Mouse (Mus musculus) hindbrain, embryonic 11.5 days (tissue): ENCODE results near the gene Tmem19. TPM values are rescaled to one million over a fixed set of nuclear protein-coding genes. Genes with fewer than 3 reads are reported as not detected.
A peak's percentile ranks its signal among the peaks of the same experiment; 100 is the strongest.

Source experiments
- ATAC-seq: fragments of 200-750 bp; cut with Nextera tagmentation; 2 replicates; pipeline ENCODE4 v1.8.0; 2017; ENCODE audit warnings: mild to moderate bottlenecking, moderate TSS enrichment, moderate library complexity; ENCODE audit not compliant: low FRiP score
- DNase-seq: peaks from one replicate; pipeline ENCODE4 v3.0.0-alpha.2; 2015; ENCODE audit warnings: low spot score
- H3K27ac ChIP-seq: fragments of 300-500 bp; sonication (generic); 2 replicates; pipeline ENCODE4 v1.5.1; 2014; ENCODE audit warnings: mild to moderate bottlenecking, low read depth, low read length
- H3K27me3 ChIP-seq: fragments of 300-500 bp; sonication (generic); 2 replicates; pipeline ENCODE4 v1.6.1; 2014; ENCODE audit warnings: mild to moderate bottlenecking, low read length, moderate library complexity, mixed read lengths; ENCODE audit not compliant: control insufficient read depth, insufficient read depth
- H3K36me3 ChIP-seq: fragments of 300-500 bp; sonication (generic); 2 replicates; pipeline ENCODE4 v1.6.1; 2014; ENCODE audit warnings: mild to moderate bottlenecking, low read length, moderate library complexity, mixed read lengths; ENCODE audit not compliant: control insufficient read depth, insufficient read depth
- H3K4me1 ChIP-seq: fragments of 300-500 bp; sonication (generic); replicated peaks from 2 replicates; pipeline ENCODE4 v1.6.1; 2014; ENCODE audit warnings: low read length, mixed read lengths; ENCODE audit not compliant: control insufficient read depth, insufficient read depth
- H3K4me2 ChIP-seq: fragments of 300-500 bp; sonication (generic); replicated peaks from 2 replicates; pipeline ENCODE4 v1.6.1; 2014; ENCODE audit warnings: mild to moderate bottlenecking, low read depth, low read length
- H3K4me3 ChIP-seq: fragments of 300-500 bp; sonication (generic); 2 replicates; pipeline ENCODE4 v1.5.1; 2014; ENCODE audit warnings: low read depth, low read length
- H3K9ac ChIP-seq: fragments of 300-500 bp; sonication (generic); 2 replicates; pipeline ENCODE4 v1.6.1; 2014; ENCODE audit warnings: low read depth, low read length
- H3K9me3 ChIP-seq: fragments of 300-500 bp; sonication (generic); 2 replicates; pipeline ENCODE4 v1.6.1; 2016; ENCODE audit warnings: low read length; ENCODE audit not compliant: control insufficient read depth
- WGBS: fragments of 180-500 bp; shearing (Covaris S2); extraction: QIAGEN DNeasy Blood & Tissue Kit; methylation state at CpG from one replicate; pipeline ENCODE4 v1.1.7; 2014; 5-methylcytosine and 5-hydroxymethylcytosine counted together
- polyA plus RNA-seq: library from polyadenylated mRNA; unstranded; fragments of >200 nt; fragmentation: Nextera tagmentation; extraction: Ambion mirVana; gene quantifications from 2 replicates; pipeline ENCODE4 v1.2.1, GENCODE M21; 2014

Tmem19 gene
- polyA plus RNA-seq, 1 experiment from 2014 or later, result 35.7 TPM

DNA sequence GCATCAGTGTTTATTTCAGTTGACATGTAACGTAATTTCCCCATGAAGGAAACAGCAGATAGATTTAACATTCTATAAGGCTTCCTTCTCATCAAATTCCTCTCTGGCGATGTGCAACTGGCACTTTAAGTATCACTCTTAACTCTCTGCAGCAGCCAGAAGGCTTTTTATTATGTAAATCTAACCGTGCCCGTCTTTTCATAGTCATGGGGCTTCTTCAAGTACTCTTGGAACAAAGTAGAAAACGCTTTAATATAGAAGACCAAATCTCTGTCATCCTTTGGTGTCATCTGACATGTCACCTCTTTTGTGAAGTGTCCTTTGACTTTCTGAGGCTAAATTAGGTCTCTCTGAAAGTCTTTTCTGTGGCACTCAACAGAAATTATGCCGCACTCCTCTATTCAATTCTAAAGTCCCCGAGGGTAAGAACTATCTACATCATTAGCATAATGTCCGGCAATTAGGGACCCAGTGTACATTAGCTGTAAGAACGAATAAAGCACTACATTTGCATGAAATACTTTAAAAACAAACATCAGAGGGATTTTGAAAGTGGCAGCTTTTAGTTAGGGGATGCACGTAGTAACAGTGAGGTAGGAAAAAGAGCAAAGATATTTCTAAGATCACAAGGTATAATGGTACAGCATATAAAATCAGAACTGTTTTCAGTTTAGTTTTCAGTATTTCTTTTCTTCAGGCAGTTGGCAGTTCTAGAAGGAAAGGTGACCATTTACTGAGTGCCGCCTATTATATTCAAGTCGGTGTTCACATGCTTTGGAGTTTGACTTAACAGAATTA, 20.7 kb upstream of the Tmem19 start:
- H3K4me1 ChIP-seq, result no peaks in the 10 kb centered on the region
- H3K27me3 ChIP-seq, result no peaks in the 10 kb centered on the region
- H3K36me3 ChIP-seq, result no peaks in the 10 kb centered on the region
- peak overlapping the region; percentile 99 for H3K27ac ChIP-seq
- 26% methylated on average over 12 of the region's 12 CpGs for WGBS
- no peaks in the 10 kb centered on the region for H3K9me3 ChIP-seq
- no peak for ATAC-seq
- peak; percentile 50 for DNase-seq
- H3K9ac ChIP-seq, result peak overlapping the region; percentile 66
- peak overlapping the region; percentile 84 for H3K4me3 ChIP-seq
- H3K4me2 ChIP-seq, result peak overlapping the region; percentile 38

DNA sequence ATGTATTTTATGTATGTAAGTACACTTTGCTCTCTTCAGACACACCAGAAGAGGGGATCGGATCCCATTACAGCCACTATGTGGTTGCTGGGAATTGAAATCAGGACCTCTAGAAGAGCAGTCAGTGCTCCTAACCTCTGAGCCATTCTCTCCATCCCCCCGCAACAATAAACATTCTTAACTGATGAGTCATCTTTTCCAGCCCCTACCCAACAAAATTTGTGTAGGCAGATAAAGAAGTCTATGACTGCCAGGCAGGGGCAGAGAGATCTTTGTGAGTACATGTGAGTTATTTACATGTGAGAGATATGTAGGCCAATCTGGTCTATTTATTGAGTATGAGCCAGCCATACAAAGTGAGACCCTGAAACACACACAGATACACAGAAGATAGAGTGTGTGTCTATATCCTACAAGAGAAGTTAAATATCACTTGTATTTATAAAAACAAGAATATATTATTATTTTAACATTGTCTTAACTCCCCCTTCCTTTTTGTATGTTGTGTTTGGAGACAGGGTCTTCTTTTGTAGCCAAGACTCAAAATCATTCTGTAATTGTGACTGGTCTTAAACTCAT, 19.3 kb upstream of the Tmem19 start:
- no peaks in the 10 kb centered on the region for H3K27me3 ChIP-seq
- no peak overlapping the region for H3K27ac ChIP-seq
- no peak for ATAC-seq
- no peaks in the 10 kb centered on the region for H3K36me3 ChIP-seq
- 85% methylated on average over 2 of the region's 2 CpGs for WGBS
- no peak for DNase-seq
- H3K4me2 ChIP-seq, result no peak overlapping the region
- H3K9me3 ChIP-seq, result no peaks in the 10 kb centered on the region
- no peak overlapping the region for H3K4me3 ChIP-seq
- H3K9ac ChIP-seq, result no peak overlapping the region
- no peaks in the 10 kb centered on the region for H3K4me1 ChIP-seq

DNA sequence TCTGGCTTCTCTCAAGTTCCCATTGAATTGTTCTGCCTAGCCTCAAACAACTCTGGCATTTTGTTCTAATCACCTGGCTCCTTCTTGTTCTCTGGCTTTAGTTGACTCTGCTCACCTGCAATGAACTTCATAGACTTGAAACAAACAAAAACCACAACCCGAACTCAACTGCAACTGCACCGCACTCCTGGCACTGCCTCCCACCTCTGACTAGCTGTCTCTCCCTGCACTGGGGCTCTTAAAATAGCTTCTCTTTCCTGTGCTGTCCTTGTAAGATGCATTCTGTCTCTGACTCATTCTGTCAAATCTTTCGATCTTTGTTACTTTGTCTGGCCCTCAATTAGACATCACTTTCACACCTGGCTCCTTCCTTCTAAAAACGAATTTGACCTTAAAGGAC, 850 bp upstream of the Tmem19 start:
- H3K4me3 ChIP-seq, result no peak overlapping the region
- H3K4me1 ChIP-seq, result no peaks in the 10 kb centered on the region
- peak overlapping the region; percentile 70 for H3K4me2 ChIP-seq
- no peak for ATAC-seq
- no peaks in the 10 kb centered on the region for H3K36me3 ChIP-seq
- no peak overlapping the region for H3K27ac ChIP-seq
- no peaks in the 10 kb centered on the region for H3K27me3 ChIP-seq
- H3K9me3 ChIP-seq, result no peaks in the 10 kb centered on the region
- no peak for DNase-seq
- WGBS, result 90% methylated on average over 4 of the region's 4 CpGs
- peak overlapping the region; percentile 58 for H3K9ac ChIP-seq

DNA sequence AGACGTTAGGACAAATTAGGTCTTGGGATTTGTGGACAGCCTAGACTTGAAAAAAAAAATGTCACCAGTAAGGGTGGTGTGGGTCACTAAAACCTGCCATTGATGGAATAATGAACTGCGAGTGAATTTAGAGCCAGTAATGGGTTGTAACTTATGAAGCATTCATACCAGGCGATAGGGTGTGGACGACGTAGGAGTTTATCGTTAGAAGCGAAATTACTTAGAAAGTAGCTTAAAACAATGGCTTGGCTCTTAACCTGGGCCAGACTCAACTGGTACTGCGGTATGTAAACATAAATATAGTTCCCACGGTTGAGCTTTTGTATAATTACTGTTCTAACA, 293 bp upstream of the Tmem19 start:
- no peaks in the 10 kb centered on the region for H3K9me3 ChIP-seq
- WGBS, result 6% methylated on average over 9 of the region's 9 CpGs
- no peaks in the 10 kb centered on the region for H3K36me3 ChIP-seq
- H3K27ac ChIP-seq, result peak overlapping the region; percentile 94
- ATAC-seq (peak; percentile 31; the same call in 1 of the 2 replicates), DNase-seq (no peak)
- peak overlapping the region; percentile 70 for H3K4me2 ChIP-seq
- H3K27me3 ChIP-seq, result no peaks in the 10 kb centered on the region
- H3K4me1 ChIP-seq, result no peaks in the 10 kb centered on the region
- peak overlapping the region; percentile 58 for H3K9ac ChIP-seq
- peak overlapping the region; percentile 50 for H3K4me3 ChIP-seq

DNA sequence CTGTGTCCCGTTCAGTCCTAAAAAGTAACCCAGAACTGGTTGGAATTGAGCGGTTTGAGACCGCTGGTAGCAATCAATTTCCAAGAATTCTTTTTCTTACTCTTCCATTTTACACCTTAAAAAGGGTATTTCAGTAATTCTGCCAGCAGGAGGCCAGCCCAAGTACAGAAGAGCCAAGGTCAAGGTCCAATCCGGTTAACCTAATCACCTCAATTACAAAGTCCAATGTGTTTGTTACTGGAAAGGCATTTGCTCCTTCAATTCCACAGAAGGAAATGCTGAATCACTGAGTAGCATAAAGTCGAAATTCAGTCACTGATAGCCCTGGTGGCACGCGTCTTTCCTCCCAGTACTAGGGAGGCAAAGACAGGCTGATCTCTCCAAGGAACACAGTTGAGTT, 3.2 kb downstream of the Tmem19 start:
- 0 out of 2 replicates have a peak, but pooled peaks cover 3% of the 10 kb centered on the region for H3K36me3 ChIP-seq
- no peaks in the 10 kb centered on the region for H3K9me3 ChIP-seq
- DNase-seq (no peak), ATAC-seq (no peak)
- WGBS, result 95% methylated on average over 7 of the region's 7 CpGs
- H3K4me1 ChIP-seq, result no peaks in the 10 kb centered on the region
- no peak overlapping the region for H3K9ac ChIP-seq
- H3K27ac ChIP-seq, result no peak overlapping the region
- no peak overlapping the region for H3K4me3 ChIP-seq
- no peaks in the 10 kb centered on the region for H3K27me3 ChIP-seq
- H3K4me2 ChIP-seq, result no peak overlapping the region

DNA sequence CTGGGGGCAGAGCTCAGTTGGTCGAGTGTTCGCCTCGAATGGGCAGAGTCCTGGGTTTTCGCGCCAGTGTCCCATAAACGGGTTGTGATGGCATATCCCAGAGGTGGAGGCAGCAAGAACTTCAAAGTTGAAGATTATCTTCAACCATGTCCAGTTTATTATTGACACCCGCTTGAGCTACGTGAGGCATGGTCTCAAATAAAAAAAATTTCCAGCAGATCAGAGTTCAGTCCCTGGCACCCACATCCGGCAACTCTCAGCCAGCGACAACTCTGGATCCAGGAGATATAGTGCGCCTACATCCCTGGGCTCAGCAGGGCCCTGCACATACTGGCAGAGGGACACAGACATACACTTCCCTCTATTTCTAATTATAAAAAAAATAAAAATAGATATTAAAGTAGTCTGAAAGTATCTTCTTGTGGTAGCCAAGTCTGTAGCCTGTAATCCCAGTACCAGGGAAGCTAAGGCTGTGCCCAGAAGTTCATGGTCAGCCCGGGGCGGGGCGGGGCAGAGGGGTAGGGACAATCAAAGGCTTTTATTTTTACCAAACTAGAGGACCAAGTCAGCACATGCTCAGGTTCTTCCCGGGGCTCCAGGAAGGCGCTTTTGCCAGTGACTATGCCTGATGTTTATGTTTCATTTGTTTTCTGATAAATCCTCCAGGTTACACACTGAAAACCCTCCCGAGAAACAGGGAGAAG, 3.9 kb downstream of the Tmem19 start:
- 94% methylated on average over 17 of the region's 17 CpGs for WGBS
- no peak for DNase-seq
- H3K9ac ChIP-seq, result no peak overlapping the region
- 0 out of 2 replicates have a peak, but pooled peaks cover 3% of the 10 kb centered on the region for H3K36me3 ChIP-seq
- ATAC-seq, result no peak
- H3K4me3 ChIP-seq, result no peak overlapping the region
- no peaks in the 10 kb centered on the region for H3K9me3 ChIP-seq
- no peaks in the 10 kb centered on the region for H3K27me3 ChIP-seq
- H3K27ac ChIP-seq, result no peak overlapping the region
- H3K4me1 ChIP-seq, result no peaks in the 10 kb centered on the region
- no peak overlapping the region for H3K4me2 ChIP-seq

DNA sequence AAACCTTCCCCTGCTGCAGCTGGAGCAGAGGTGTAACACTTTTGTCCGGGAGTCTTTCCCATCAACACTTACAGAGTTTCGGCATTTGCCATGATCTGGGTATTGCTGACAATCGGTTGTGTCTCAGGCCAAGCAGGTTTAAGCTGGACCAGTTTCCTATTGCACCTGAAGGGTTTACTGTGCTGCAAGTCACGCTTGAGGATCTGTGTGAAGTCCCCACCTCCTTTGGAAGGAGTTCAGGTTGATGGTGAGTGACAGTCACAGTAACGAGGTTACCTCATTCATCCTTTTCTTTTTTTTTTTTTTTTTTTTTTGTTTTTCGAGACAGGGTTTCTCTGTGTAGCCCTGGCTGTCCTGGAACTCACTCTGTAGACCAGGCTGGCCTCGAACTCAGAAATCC, 6.2 kb downstream of the Tmem19 start:
- Histone ChIP-seq H3K4me2 (no peak overlapping the region), H3K27ac (no peak overlapping the region), H3K9ac (no peak overlapping the region), H3K9me3 (no peaks in the 10 kb centered on the region), H3K4me3 (no peak overlapping the region), H3K27me3 (no peaks in the 10 kb centered on the region), H3K36me3 (0 out of 2 replicates have a peak, but pooled peaks cover 3% of the 10 kb centered on the region), H3K4me1 (no peaks in the 10 kb centered on the region)
- no peak for DNase-seq
- no peak for ATAC-seq
- WGBS, result 88% methylated on average over 5 of the region's 7 CpGs

DNA sequence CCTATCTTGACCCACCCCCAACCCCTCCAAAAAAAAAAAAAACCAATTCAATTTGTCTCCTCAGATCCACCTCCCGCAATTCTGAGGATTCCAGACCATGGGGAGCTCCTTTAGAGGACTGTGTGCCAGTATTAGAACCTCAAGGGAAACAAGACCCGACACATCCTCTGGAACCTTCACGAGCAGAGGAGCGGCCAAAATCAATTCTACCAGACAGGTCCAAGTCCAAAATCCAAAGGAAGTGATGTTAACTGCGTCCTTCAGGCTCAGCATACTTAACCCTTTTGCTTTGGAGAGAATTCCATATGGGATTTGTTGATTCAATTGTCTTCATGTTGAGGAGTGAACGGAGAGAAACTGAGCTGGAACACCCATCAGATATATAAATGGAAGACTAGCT, 7.3 kb downstream of the Tmem19 start:
- no peak overlapping the region for H3K4me3 ChIP-seq
- no peak overlapping the region for H3K4me2 ChIP-seq
- no peak overlapping the region for H3K9ac ChIP-seq
- WGBS, result 91% methylated on average over 6 of the region's 6 CpGs
- H3K4me1 ChIP-seq, result no peaks in the 10 kb centered on the region
- DNase-seq (no peak), ATAC-seq (no peak)
- H3K27me3 ChIP-seq, result no peaks in the 10 kb centered on the region
- H3K27ac ChIP-seq, result no peak overlapping the region
- H3K36me3 ChIP-seq, result 0 out of 2 replicates have a peak, but pooled peaks cover 3% of the 10 kb centered on the region
- no peaks in the 10 kb centered on the region for H3K9me3 ChIP-seq
